Mouse (Mus musculus) cerebellum, postnatal 10 days (tissue): ENCODE measurements around the gene G6pc2.

Experiments
- DNase-seq, 2 experiments: peaks; one replicate each; pipeline ENCODE4 v3.0.0; 2021; ENCODE audit warnings: mixed read lengths in 2 of 2

Gene G6pc2

DNA sequence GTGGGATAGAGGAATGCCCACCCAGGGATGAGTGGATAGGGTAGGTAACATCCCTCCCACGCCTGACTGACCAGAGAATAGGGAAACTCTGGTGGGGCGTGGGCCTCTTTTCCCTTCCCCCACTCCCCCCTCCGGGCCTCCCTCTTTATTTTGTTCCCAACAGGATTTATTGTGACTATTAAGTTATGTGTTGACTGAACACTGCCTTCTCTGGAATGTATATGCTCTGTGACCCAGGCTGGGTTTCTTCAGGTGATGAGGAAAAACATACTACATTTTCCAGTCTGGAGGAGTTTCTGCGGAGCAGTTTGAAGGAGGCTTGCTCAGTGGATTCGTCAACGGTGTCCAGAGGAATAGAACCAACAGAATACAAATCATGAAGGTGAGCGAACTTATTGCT lies at the start of gene G6pc2:
G6pc2 (plus strand) TSS at position 301 of the 400 bp plus-strand sequence.
- DNase-seq: no peak

GRCm38 (mm10) chr2:69170395-69171077 lies 40.3 kb upstream of the G6pc2 start:
- no peak for DNase-seq

GRCm38 (mm10) chr2:69175296-69175695 lies 35.6 kb upstream of the G6pc2 start:
- no peak for DNase-seq

- no peak for DNase-seq
Observed at GRCm38 (mm10) chr2:69179721-69180120, 31.2 kb upstream of the G6pc2 start.

- DNase-seq: no peak
Observed at GRCm38 (mm10) chr2:69187990-69188389, 22.9 kb upstream of the G6pc2 start.

DNA sequence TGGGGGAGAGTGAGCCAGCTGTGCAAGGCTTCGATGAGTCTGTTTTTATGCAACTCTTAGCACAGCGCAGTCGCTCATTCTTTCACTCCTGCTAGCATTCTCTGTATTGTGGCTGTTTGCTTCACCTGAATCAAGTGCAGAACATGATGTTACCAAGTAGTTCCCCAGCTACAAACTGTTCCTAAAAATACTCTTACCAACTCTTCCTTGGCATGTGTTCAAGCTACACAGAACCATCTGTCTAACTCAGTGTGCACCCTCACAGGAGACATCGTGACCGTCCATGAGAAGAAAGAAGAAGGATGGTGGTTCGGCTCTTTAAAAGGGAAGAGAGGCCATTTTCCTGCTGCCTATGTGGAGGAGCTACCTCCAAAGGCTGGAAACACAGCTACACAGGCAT lies 22.1 kb upstream of the G6pc2 start:
- DNase-seq: peak; percentile 5 to 12

GRCm38 (mm10) chr2:69189222-69189621 lies 21.7 kb upstream of the G6pc2 start:
- DNase-seq: no peak

GRCm38 (mm10) chr2:69191059-69191458 lies 19.8 kb upstream of the G6pc2 start:
- no peak for DNase-seq

- no peak for DNase-seq
Observed at GRCm38 (mm10) chr2:69193555-69193954, 17.3 kb upstream of the G6pc2 start.

DNA sequence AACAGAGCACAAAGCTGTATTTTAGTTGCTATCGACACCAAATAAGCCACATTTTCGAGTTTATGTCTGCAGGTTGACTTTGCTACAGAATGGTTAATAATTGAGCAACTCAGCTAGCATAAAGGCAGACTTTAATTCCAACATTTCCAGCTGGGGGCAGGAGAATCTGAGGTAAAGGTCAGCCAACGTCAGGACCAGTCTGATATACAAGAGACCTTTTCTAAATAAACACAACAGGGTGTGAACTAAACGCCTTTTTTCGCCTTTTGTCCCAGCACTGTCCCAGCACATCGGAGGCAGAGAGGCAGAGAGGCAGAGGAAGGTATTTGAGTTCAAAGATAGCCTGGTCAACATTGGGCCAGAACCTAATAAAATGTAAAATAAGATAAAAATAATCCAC lies 5.7 kb upstream of the G6pc2 start:
- no peak for DNase-seq

- DNase-seq: peak; percentile 93
Observed at GRCm38 (mm10) chr2:69205791-69206351, 5.0 kb upstream of the G6pc2 start, which contains the start of gene Spc25. TSS of gene Spc25 (minus strand) at chr2:69206194.

DNA sequence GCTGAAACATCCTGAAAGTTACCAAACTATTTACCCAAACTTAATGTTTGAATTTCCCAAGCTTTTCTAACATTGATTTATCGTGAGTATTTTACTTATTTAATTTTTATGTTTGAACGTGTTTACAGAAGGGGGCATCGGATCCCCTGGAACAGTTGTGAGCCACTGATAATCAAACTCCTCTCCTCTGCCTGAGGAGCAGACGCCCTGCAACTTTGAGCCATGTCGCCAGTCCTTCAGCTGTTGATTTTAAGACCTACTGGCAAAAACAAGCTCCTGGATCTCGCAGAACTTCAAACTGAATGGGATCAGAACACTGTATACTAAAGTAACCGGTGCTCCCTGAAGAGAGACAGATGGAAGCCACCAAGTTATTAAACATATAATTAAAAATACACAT lies 4.3 kb upstream of the G6pc2 start:
- peak in 1 of 2 experiments; percentile 4 for DNase-seq

DNA sequence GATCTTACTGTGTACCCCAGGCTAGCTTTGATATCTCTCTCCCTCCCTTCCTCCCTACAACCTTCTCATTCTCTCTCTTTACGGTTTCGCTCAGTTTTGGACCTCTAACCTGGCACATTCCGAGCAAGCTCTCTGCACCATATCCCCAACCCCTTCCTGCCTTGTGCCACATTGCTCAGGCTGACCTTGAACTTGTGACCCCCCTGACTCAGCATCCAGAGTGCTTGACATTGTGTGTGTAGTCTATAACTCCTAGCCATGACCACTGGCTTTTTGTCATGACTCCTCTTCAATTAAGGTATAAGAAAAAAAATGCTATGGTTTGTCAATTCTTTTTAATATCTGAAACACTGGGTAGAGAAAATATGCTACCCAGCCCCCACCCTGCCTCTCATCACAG lies 1.2 kb upstream of the G6pc2 start:
- DNase-seq: no peak

DNA sequence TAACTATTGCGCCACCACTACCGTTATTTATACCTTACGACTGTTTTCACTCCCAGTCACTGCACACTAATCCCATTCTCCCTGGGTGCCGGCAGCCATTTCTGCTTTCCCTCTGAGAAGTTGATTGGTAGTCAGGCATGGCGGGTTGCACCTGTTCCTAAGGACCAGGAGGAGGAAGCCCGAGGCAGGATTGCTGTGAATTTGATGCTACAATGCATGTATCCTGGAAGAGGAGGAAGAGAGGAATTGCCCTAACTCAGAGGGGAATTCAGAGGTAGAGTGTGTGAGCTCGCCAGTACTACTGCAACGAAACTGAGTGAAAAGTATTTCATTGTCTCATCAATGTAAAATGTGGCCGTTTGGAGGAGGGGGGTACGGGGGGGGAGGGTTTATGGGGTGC lies 1.8 kb downstream of the G6pc2 start:
- no peak for DNase-seq

DNA sequence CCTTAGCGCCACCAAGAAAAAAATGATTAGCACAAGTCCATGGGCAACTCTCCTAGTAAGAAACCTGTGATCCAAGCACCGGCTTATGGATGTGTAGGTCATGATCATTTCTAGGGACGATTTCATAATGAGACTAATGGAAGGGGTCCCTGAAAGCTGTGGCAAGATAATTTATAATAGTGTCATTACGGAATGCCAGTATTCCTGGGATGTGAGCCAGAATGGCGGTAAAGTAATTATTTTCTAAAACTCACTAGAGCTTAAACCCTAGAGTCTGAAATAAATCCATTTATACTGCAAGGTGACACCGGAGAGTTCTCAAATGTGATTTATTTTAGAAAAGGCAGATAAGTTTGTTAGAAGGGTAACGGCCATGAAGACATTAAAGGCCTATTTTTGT lies 4.4 kb downstream of the G6pc2 start:
- DNase-seq: no peak

GRCm38 (mm10) chr2:69221868-69222416 lies 11.1 kb downstream of the G6pc2 start:
- DNase-seq: no peak

- no peak for DNase-seq
Observed at GRCm38 (mm10) chr2:69222815-69223214, 11.9 kb downstream of the G6pc2 start.

- DNase-seq: no peak
Observed at GRCm38 (mm10) chr2:69224724-69225123, 13.9 kb downstream of the G6pc2 start.

DNA sequence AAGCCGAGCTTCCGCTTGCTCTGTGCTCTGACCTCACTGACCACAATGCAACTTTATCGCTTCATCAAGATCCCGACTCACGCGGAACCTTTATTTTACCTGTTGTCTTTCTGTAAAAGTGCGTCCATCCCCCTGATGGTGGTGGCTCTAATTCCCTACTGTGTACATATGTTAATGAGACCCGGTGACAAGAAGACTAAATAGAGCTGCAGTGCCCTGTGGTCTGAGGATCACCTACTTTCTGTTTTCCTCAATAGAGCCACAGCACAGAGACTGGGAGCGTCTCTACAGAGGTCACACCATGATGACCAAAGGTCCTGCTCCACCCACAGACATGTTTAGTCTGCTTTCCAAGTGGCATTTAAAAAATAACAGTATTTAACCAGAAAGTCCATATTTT lies 16.0 kb downstream of the G6pc2 start:
- DNase-seq: no peak

GRCm38 (mm10) chr2:69228635-69229034 lies 17.8 kb downstream of the G6pc2 start:
- DNase-seq: no peak

DNA sequence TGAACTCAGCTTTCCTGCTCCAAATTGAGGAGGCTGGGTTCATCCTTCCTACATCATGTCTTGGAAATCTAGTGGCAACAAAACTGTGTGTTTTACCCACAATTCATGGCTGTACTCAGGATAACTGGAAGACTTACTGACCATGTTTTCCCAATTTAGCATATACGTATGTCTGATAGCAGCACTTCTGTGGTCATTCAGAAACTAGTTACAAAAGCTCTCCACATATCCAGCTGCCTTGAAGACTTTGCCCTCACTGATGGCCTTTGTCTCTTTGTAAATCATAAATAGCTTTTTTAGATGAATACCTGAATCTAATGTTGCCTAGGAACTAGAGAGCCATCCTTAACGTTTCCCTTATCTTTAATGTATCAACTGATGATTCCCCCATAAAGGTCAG lies 19.3 kb downstream of the G6pc2 start:
- DNase-seq: no peak

- no peak for DNase-seq
Observed at GRCm38 (mm10) chr2:69232101-69232500, 21.2 kb downstream of the G6pc2 start.

DNA sequence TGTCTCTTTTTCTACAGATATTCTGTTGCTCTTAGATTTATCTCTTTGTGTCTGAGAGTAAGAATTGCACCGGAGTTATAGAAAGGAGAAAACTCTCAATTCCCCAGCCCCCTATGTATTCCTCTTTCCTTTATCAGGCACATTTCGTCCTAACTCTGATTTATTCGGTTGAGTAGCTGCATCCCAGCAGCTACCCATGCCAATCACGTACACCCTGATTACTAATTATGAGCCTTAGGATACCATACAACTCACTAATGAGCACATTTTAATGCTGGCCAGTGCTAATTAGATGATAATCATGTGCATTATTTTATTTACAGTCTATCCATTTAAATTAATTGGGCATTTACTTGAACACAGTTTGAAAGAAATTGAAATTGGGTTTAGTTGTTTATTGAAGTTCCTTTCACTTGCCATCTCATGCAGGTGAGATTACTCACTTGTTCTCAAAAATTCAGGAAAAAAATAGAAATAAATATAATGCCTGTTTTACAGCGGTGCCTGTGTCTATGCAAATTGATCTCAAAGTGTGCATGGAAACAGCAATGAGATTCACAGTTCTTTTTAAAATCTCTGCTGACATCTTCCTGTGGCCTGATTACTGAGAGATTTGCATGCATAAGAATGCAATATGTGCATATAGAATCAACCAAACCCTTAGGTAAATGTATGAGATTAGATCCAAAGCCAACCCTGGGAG lies 24.3 kb downstream of the G6pc2 start:
- DNase-seq: no peak

DNA sequence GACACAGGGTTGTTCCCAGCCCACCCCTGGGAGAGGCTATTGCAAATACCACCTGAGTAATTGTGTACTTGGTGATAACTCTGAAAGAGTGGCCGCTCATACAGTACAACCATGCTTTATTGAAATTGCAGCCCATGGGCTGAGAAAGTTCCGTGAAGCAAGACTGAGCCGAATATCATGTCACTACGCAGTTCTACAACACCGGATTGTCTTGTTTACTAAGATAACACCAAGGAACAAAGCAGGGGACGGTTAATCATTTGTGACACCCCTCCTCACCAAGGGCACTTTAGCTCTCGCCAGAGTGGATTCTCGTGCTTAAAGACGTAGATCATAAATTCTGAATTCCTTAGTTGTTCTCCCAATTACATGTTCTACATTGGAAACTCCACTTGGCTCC lies 28.4 kb downstream of the G6pc2 start:
- no peak for DNase-seq
